Mouse (Mus musculus): ENCODE measurements around the gene Zbtb7b.

Gene Zbtb7b

DNA sequence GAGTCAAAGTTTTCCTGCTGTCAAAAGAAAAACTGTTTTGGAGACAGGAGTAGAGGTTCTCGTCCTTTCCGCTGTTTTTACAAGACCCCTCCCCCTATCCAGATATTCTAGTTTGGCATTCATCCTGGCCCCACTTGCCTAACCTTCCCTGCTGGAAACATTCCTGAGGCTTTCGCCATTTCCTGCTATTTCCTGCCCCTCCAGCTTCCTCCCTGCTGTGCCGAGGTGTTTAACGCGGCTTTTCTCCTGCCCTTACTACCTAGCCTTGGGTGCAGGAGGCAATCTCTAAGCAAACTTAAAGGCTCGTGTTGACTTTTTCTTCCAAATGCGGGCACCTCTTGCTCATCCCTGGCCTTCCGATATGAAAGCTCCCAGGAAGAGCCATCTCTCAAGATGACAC, 25.0 kb upstream of the Zbtb7b start:
- no peak for ATAC-seq (ENCODE audit: insufficient number of reproducible peaks, low FRiP score, low TSS enrichment)

DNA sequence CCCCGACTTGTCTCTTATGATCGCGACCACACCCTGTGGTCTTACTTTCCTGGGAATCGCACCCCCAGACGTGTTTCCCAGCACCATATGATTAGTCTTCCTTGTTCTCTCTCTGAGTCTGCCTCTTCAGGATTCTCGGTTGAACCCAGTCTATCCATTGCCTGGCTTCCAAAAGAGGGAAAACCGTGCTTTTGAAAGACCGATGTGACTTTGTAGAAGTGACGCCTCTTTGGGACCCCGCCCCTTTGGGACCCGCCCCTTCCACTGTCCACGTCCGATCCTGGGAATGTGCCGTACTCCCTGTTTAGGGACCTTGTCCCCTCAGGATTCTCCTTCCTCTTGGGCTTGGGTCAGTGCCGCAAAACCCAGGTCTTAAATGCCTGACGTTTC, 24.3 kb upstream of the Zbtb7b start:
- ATAC-seq (ENCODE audit: insufficient number of reproducible peaks, low FRiP score, low TSS enrichment) = no peak

DNA sequence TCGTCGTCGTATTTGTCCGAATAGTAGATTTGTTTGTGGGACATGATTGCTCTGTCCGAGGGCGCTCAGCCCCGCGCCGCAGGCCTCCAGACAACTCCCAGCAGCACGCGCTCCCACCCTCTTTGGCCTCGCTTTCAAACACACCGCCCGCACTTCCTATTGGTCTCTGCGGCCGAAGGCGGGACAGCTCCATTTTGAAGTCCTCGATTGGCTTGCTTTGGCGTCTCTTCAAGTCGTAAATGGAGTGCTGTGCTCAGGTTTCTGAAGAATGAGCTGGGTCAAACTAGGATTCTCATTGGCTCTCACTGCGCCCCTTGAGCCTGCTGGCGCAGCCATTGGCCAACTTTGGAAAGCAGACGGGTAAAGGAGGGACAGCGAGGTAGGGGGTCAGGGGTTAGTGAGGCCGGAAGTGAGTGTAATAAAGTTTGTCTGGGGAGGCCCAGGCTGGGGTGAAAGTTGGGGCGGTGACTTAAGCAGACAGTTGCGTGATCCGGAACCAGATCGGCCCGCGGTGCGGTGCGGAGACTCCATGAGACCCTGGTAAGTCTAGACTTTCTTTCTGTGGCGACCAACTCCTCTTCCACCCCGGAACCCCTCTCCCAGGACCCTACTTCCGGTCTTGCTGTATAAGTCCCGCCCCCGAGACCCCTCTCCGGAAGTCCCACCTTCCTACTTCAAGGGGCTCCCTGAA, 23.7 kb upstream of the Zbtb7b start, which contains the start of the genes Cks1b and Shc1:
Cks1b (minus strand) TSS at position 214 of the 691 bp plus-strand sequence.
Shc1 (plus strand) TSS at position 274 of the 691 bp plus-strand sequence.
- ATAC-seq (ENCODE audit: insufficient number of reproducible peaks, low FRiP score, low TSS enrichment) = peak; percentile 90

DNA sequence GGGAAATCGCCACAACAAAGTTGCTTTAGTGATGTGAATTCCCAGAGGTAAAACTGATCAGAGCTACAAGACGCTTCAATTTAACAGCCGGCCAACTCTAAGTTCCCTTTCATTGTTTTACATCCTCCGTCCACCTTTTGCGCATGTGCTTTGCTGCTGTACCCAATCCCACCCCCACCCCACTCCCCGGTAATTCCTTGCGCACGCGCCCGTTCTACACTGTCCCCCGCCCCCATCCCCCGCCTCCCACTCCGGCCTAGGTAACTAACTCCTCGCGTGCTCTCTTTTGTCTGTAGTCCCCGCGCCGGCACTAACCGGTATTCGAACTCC, 23.2 kb upstream of the Zbtb7b start:
- no peak for ATAC-seq (ENCODE audit: insufficient number of reproducible peaks, low FRiP score, low TSS enrichment)

GRCm38 (mm10) chr3:89417131-89417530, 22.6 kb upstream of the Zbtb7b start:
- ATAC-seq (ENCODE audit: insufficient number of reproducible peaks, low FRiP score, low TSS enrichment) = no peak

DNA sequence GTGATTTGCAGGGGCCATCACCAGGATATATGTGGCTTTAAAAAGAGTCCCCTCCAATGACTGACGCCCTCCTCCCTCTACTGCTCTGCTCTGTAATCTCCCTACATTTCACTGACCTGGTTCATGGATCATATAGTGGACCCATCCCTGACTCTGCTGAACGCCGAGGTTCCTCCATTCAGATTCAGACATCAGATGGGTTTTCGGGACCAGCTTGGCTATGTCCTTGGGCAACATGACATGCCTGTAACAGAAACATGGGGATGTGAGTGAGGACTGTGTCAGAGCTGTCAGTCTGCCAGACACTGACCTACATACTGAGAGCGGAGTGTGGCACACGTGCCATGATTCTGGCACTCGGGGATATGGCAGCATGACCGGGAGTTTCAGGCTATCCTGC, 21.6 kb upstream of the Zbtb7b start:
- ATAC-seq (ENCODE audit: insufficient number of reproducible peaks, low FRiP score, low TSS enrichment) = no peak

DNA sequence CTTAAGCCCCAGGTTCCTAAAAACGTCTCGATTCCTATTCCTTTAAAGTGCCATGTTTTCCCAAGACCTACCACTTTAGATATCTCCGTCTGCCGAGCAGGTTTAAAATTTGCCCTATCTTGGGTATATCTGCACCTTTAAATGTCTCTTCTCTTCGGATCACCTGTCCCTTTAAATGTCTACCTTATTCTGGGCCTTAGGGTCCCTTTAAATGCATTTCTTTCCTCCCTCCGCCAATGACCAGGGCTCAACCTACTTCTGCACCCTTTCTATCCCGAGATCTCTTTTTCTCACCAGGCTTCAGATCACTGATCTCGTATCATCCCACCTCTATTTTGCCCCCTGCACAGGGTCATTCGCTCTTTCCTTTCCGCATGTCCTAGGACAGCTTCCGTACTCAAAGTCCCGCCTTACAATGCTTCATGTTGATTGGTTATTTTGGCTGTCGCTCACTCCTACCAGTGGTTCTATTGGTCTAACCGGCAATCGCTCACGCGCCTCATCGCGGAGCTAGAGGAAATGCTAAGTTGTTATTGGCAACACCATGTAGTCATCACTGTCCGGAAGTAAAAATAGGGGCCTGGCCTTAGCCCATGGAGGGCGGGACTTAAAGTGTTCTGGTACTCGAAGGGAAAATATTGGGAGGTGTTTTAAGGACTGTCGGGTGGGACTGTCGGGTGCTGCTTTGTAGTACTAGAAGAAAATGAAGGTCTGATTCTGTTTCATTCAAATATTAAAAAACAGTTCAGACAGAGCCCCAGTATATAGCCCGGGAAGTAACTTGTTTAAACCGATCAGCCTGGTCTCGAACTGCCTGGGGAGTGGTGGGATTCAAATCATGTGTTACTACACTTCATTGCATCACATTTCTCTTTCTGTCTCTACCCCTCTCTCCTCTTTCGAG, 17.2 kb upstream of the Zbtb7b start, which contains the start of gene Flad1:
Flad1 (minus strand) TSS at position 381 of the 904 bp plus-strand sequence.
- ATAC-seq (ENCODE audit: insufficient number of reproducible peaks, low FRiP score, low TSS enrichment) = peak; percentile 96

GRCm38 (mm10) chr3:89410864-89411263, 16.3 kb upstream of the Zbtb7b start:
- ATAC-seq (ENCODE audit: insufficient number of reproducible peaks, low FRiP score, low TSS enrichment) = no peak

- no peak for ATAC-seq (ENCODE audit: insufficient number of reproducible peaks, low FRiP score, low TSS enrichment)
Observed at GRCm38 (mm10) chr3:89409701-89410100, 15.1 kb upstream of the Zbtb7b start.

DNA sequence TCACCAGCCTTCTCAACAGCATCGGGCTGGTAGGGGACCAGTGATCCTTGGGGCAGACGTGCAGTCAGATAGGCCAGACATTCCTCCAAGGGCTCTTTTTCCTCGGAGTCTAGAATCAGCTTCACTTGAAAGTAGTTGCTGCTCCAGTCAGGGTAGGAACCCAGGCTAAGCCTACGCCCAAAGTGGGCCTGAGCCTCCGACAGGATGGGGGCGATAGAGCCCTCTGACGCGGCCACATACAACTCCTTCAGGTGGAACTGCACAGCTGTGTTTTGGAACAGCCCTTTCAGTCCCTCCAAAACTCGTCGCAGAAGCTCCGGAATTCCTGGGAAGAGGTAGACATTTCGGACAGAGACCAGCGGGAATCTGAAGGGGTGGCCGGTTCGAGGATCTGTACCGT, 13.9 kb upstream of the Zbtb7b start:
- ATAC-seq (ENCODE audit: insufficient number of reproducible peaks, low FRiP score, low TSS enrichment) = no peak

- no peak for ATAC-seq (ENCODE audit: insufficient number of reproducible peaks, low FRiP score, low TSS enrichment)
Observed at GRCm38 (mm10) chr3:89406887-89407286, 12.3 kb upstream of the Zbtb7b start.

- ATAC-seq (ENCODE audit: insufficient number of reproducible peaks, low FRiP score, low TSS enrichment) = no peak
Observed at GRCm38 (mm10) chr3:89402693-89403092, 8.1 kb upstream of the Zbtb7b start, which contains the start of gene Lenep. Gene Lenep (minus strand): TSS chr3:89402793.

DNA sequence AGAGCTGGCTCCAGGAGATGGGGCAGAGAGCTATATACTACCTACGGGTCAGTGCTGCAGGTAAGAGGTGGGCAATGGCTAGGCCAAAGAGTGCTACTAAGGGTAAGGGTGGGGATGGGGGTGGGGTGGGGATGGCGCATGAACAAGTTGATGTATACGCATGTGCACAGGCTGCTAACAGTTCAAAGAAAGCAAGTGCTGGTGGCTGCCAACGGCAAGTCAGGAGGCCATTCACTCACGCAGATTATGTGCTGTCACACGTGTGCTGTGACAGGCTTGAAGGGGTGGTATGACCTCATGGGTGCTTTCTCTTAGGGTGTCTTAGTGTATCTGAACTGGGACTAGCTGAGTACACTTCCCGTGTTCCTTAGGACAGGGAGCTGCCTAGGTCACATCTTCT, 6.8 kb upstream of the Zbtb7b start:
- no peak for ATAC-seq (ENCODE audit: insufficient number of reproducible peaks, low FRiP score, low TSS enrichment)

GRCm38 (mm10) chr3:89396654-89397005, 2.1 kb upstream of the Zbtb7b start:
- ATAC-seq (ENCODE audit: insufficient number of reproducible peaks, low FRiP score, low TSS enrichment) = no peak

GRCm38 (mm10) chr3:89395806-89396653, 1.5 kb upstream of the Zbtb7b start:
- ATAC-seq (ENCODE audit: insufficient number of reproducible peaks, low FRiP score, low TSS enrichment) = no peak

DNA sequence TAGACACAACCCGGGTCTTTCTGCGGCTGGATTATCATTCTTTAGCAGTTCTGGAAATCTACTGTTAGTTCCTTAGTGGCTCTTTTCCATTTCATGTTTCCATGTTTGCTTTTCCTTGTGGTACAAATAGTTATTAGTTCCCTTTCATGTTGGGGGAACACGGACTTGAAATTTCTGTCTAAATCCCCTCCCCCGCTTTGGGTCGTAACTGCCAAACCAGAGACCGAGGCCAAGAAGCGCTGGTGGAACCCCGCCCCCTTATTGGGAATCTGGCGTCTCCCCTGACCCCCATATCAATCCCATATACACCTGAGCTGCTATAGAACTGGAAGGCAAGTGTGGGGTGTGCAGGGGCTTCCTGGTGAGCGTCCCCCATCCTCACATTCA, 836 bp upstream of the Zbtb7b start:
- no peak for ATAC-seq (ENCODE audit: insufficient number of reproducible peaks, low FRiP score, low TSS enrichment)

GRCm38 (mm10) chr3:89394894-89395256, 299 bp upstream of the Zbtb7b start:
- ATAC-seq (ENCODE audit: insufficient number of reproducible peaks, low FRiP score, low TSS enrichment) = 0 out of 2 replicates have a peak, but pooled peaks have one; percentile 13

DNA sequence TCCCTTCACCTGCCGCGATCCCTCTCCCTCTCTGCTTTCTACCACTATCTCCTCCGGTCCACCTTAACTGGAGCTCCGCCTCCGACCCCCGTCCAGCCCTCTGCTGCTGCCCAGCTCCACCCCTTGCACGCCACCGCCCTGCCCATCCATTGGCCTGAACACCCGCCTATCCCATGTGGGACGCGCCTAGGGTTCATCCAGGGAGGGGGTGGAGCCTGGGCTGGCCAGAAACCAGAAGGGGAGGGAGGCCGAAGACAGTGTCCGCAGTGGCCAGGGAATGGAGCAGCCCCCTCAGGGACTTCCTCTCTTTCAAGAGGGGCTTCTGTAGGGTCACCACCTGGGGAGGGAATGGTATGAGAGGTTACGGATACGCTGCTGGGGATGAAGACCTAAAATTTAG, 971 bp downstream of the Zbtb7b start:
- ATAC-seq (ENCODE audit: insufficient number of reproducible peaks, low FRiP score, low TSS enrichment) = peak; percentile 80

DNA sequence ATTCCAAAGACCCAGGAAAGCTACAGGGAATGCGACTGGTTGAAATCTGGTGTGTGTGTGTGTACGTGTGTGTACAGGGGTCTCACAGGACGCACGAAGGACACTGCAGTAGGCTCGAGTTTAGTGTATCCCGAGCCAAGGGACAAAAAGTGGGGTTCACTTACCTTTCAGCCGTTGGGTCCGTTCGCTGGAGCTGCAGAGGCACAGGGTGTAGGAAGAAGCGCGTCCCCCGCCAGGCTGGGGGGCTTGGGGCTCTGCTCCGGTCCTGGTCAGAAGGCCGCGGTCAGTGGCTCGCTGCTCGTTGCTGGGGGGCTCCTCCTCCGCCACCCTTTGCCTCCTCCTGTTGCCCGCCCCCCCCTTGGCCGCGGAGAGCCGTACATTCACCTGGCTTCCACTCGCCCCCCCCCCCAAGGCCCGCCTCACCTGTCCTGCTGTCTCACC, 1.7 kb downstream of the Zbtb7b start:
- no peak for ATAC-seq (ENCODE audit: insufficient number of reproducible peaks, low FRiP score, low TSS enrichment)

GRCm38 (mm10) chr3:89391663-89392511, 2.7 kb downstream of the Zbtb7b start:
- no peak for ATAC-seq (ENCODE audit: insufficient number of reproducible peaks, low FRiP score, low TSS enrichment)

All from cerebellum, adult (tissue).